Mouse (Mus musculus): Measurements from ENCODE around the gene Fbxo36. TPM values are rescaled to one million over a fixed set of nuclear protein-coding genes. Genes with fewer than 3 reads are reported as not detected.
A peak's percentile ranks its signal among the peaks of the same experiment; 100 is the strongest.

The Fbxo36 gene
- polyA plus RNA-seq, 2 experiments: 5.6 to 10.1 TPM

DNA sequence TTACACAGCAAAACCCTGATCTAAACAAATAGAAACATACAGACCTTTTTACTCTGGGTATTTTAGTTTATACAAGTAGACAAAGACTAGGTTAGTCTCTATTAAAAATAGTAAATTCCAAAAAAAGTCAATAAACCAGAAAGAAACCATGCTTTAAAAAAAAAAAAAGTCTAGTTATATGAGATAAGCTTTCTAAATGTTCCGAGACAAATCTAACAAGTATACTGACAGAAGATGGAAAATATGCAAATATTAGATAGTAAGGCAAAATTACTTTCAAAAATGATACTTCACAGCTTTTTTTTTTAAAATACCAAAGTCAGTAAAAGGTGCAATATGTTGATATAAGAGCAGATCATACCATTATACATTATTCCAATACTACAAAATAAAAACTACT lies 22.0 kb upstream of the Fbxo36 start:
- ATAC-seq (ENCODE audit: low FRiP score, low read depth) (no peak), DNase-seq (ENCODE audit: low spot score) (no peak)
- peaks cover 14% of the 10 kb centered on the region for H3K36me3 ChIP-seq (ENCODE audit: control insufficient read depth, insufficient read depth, low read length)
- no peak overlapping the region for H3K4me3 ChIP-seq (replicated peaks; ENCODE audit: low read length)
- H3K4me1 ChIP-seq (ENCODE audit: control insufficient read depth, insufficient read depth, low read length): no peaks in the 10 kb centered on the region
- no peak for TF ChIP-seq POLR2A (IDR thresholded peaks at IDR 0.05; ENCODE audit: borderline replicate concordance, extremely low read depth, insufficient read depth, insufficient read length)
- no peaks in the 10 kb centered on the region for H3K9me3 ChIP-seq (ENCODE audit: control insufficient read depth, low read length)
- H3K4me2 ChIP-seq (replicated peaks; ENCODE audit: low read depth, low read length, severe bottlenecking): no peak overlapping the region
- WGBS: 84% methylated on average over 1 of the region's 1 CpGs
- H3K9ac ChIP-seq (ENCODE audit: low read depth, low read length, severe bottlenecking): no peak overlapping the region
- no peaks in the 10 kb centered on the region for H3K27me3 ChIP-seq (ENCODE audit: control insufficient read depth, insufficient read depth, low read length)
- no peak overlapping the region for H3K27ac ChIP-seq (replicated peaks; ENCODE audit: low read depth, low read length)

DNA sequence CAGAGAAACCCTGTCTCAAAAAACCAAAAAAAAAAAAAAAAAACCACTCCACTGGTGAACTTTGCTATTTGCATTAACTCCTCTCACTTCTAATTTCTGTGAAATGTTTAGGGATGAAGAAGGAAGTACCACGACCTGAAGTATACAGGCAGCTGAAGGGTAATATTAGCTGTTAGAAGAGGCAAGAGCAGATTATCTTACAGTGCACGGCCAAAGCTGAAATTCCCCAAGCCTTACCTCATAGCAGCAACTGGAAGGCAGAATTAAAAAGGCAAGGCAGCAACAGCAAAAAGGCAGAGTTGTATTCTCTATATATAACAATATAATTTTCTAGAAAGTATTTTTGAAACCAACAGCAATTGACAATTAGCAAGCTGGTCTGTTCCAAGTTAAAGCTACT lies 14.6 kb upstream of the Fbxo36 start:
- Histone ChIP-seq H3K9me3 (ENCODE audit: control insufficient read depth, low read length) (no peaks in the 10 kb centered on the region), H3K9ac (ENCODE audit: low read depth, low read length, severe bottlenecking) (no peak overlapping the region), H3K4me3 (replicated peaks; ENCODE audit: low read length) (no peak overlapping the region), H3K4me2 (replicated peaks; ENCODE audit: low read depth, low read length, severe bottlenecking) (no peak overlapping the region), H3K4me1 (ENCODE audit: control insufficient read depth, insufficient read depth, low read length) (no peaks in the 10 kb centered on the region), H3K36me3 (ENCODE audit: control insufficient read depth, insufficient read depth, low read length) (peaks cover 23% of the 10 kb centered on the region), H3K27me3 (ENCODE audit: control insufficient read depth, insufficient read depth, low read length) (no peaks in the 10 kb centered on the region), H3K27ac (replicated peaks; ENCODE audit: low read depth, low read length) (no peak overlapping the region)
- DNase-seq (ENCODE audit: low spot score) (peak; percentile 5), ATAC-seq (ENCODE audit: low FRiP score, low read depth) (peak; percentile 62; the same call in 1 of the 2 replicates)
- TF ChIP-seq POLR2A (IDR thresholded peaks at IDR 0.05; ENCODE audit: borderline replicate concordance, extremely low read depth, insufficient read depth, insufficient read length): no peak
- WGBS: 64% methylated on average over 2 of the region's 2 CpGs

DNA sequence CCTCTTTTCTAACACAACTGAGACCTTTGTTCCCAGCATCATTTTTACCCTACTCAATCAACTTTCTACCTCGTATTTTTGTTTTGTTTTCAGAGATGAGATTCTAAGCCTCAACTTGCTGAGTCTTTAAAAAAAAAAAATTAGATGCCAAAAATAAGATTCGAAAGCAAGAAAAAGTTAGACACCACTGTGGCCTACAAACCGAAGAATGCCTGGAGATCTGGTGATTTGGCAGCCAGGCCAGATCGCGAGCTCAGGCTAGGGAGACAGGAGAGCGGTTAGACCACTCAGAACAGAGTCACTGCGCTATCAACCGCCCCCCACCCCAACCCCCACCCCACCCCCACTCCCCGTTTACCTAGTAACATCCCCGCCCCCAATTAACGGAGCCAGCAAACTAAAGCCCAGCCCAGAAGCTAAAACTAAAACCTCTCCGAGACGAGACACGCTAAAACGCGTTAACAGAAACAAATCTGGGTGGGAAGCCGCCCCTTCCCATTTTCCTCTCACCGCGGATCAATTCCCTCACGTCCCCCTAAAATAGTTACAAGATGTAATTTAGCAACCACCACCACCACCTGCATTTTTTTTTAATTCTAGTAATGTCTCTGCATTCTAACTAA lies 2.0 kb upstream of the Fbxo36 start:
- Histone ChIP-seq H3K27ac (replicated peaks; ENCODE audit: low read depth, low read length) (peak overlapping the region; percentile 97; the same call in 1 of the 2 replicates), H3K27me3 (ENCODE audit: control insufficient read depth, insufficient read depth, low read length) (no peaks in the 10 kb centered on the region), H3K9ac (ENCODE audit: low read depth, low read length, severe bottlenecking) (peak overlapping the region; percentile 97), H3K4me1 (ENCODE audit: control insufficient read depth, insufficient read depth, low read length) (0 out of 2 replicates have a peak, but pooled peaks cover 5% of the 10 kb centered on the region), H3K4me3 (replicated peaks; ENCODE audit: low read length) (peak overlapping the region; percentile 95), H3K9me3 (ENCODE audit: control insufficient read depth, low read length) (no peaks in the 10 kb centered on the region), H3K4me2 (replicated peaks; ENCODE audit: low read depth, low read length, severe bottlenecking) (peak overlapping the region; percentile 68), H3K36me3 (ENCODE audit: control insufficient read depth, insufficient read depth, low read length) (peaks cover 12% of the 10 kb centered on the region)
- TF ChIP-seq POLR2A (IDR thresholded peaks at IDR 0.05; ENCODE audit: borderline replicate concordance, extremely low read depth, insufficient read depth, insufficient read length): no peak
- 7% methylated on average over 20 of the region's 20 CpGs for WGBS
- no peak for ATAC-seq (ENCODE audit: low FRiP score, low read depth)
- no peak for DNase-seq (ENCODE audit: low spot score)

DNA sequence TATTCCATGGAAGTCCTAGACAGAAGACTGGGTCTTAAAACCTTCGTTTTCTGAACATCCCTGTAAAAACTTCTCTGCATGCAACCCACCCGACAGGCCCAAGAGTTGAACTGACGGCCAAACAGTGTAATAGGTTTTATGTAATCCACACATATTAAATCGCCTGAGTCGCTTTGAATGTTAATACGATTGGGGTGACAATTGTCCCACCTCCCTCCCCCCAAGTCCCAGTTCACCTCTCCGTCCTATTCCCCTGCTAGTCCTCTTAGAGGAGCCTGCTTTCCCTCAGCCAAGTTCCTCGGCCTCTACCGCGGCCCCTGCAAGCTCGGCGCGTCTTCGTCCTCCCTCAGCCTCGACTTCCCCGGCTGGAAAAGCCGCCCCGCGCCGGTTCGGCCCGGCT lies 1.5 kb upstream of the Fbxo36 start:
- DNase-seq (ENCODE audit: low spot score): no peak
- under 1% methylated on average over 19 of the region's 22 CpGs for WGBS

DNA sequence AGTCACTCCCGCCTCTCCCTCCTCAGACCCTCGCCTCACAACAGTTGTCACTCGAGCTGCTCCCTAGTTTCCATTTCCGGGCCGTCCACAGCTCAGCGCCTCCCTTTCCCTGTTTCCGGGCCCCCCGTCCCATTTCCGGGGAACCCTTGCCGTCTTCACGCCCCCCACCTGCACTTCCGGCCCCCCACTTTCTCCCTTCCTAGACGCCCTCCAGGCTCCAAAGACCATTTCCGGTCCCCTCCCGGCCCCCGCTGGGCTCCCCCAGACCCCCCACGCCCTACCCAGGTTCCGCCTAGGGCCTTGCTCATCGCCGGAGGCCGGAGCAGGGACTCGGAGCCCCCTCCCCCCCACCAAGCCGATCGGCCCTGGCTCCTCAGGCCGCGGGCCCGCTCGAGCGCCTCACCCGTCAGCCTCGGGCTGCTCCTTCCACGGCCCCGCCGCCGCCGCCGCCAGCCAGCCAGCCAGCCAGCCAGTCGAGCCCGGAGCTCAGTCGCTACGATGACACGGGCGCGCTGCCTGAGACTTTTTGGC lies 955 bp upstream of the Fbxo36 start:
- 0 out of 2 replicates have a peak, but pooled peaks cover 5% of the 10 kb centered on the region for H3K4me1 ChIP-seq (ENCODE audit: control insufficient read depth, insufficient read depth, low read length)
- H3K27ac ChIP-seq (replicated peaks; ENCODE audit: low read depth, low read length): peak overlapping the region; percentile 97
- H3K9ac ChIP-seq (ENCODE audit: low read depth, low read length, severe bottlenecking): peak overlapping the region; percentile 97
- H3K4me3 ChIP-seq (replicated peaks; ENCODE audit: low read length): peak overlapping the region; percentile 95
- peak; percentile 47 for ATAC-seq (ENCODE audit: low FRiP score, low read depth)
- H3K36me3 ChIP-seq (ENCODE audit: control insufficient read depth, insufficient read depth, low read length): 0 out of 2 replicates have a peak, but pooled peaks cover 1% of the 10 kb centered on the region
- TF ChIP-seq POLR2A (IDR thresholded peaks at IDR 0.05; ENCODE audit: borderline replicate concordance, extremely low read depth, insufficient read depth, insufficient read length): no peak
- H3K9me3 ChIP-seq (ENCODE audit: control insufficient read depth, low read length): no peaks in the 10 kb centered on the region
- no peaks in the 10 kb centered on the region for H3K27me3 ChIP-seq (ENCODE audit: control insufficient read depth, insufficient read depth, low read length)
- H3K4me2 ChIP-seq (replicated peaks; ENCODE audit: low read depth, low read length, severe bottlenecking): peak overlapping the region; percentile 68
- DNase-seq (ENCODE audit: low spot score): peak; percentile 74
- WGBS: 3% methylated on average over 33 of the region's 44 CpGs

More for the DNA sequence above, 1.5 kb upstream of the Fbxo36 start:
- Histone ChIP-seq H3K27me3 (ENCODE audit: control insufficient read depth, insufficient read depth, low read length) (no peaks in the 10 kb centered on the region), H3K4me2 (replicated peaks; ENCODE audit: low read depth, low read length, severe bottlenecking) (peak overlapping the region; percentile 68), H3K4me1 (ENCODE audit: control insufficient read depth, insufficient read depth, low read length) (0 out of 2 replicates have a peak, but pooled peaks cover 5% of the 10 kb centered on the region), H3K36me3 (ENCODE audit: control insufficient read depth, insufficient read depth, low read length) (peaks cover 6% of the 10 kb centered on the region), H3K9ac (ENCODE audit: low read depth, low read length, severe bottlenecking) (peak overlapping the region; percentile 97), H3K4me3 (replicated peaks; ENCODE audit: low read length) (peak overlapping the region; percentile 95), H3K27ac (replicated peaks; ENCODE audit: low read depth, low read length) (peak overlapping the region; percentile 97), H3K9me3 (ENCODE audit: control insufficient read depth, low read length) (no peaks in the 10 kb centered on the region)
- no peak for ATAC-seq (ENCODE audit: low FRiP score, low read depth)
- no peak for TF ChIP-seq POLR2A (IDR thresholded peaks at IDR 0.05; ENCODE audit: borderline replicate concordance, extremely low read depth, insufficient read depth, insufficient read length)

Data from limb, embryonic 14.5 days (tissue).